Mouse (Mus musculus) ES-E14 (cell line): Measurements from ENCODE around the gene Lrrc42. TPM values are rescaled to one million over a fixed set of nuclear protein-coding genes. Genes with fewer than 3 reads are reported as not detected.

Source experiments
- DNase-seq: peaks from one replicate; pipeline ENCODE4 v3.0.0-alpha.2; 2013; ENCODE audit warnings: low read depth, low spot score
- H3K27ac ChIP-seq: 2 replicates; pipeline ENCODE4 v1.5.1; 2012; ENCODE audit warnings: low read depth, mild to moderate bottlenecking, low read length, moderate library complexity, mixed read lengths; ENCODE audit not compliant: poor library complexity, insufficient read depth, severe bottlenecking
- H3K36me3 ChIP-seq: 2 replicates; pipeline ENCODE4 v1.6.1; 2012; ENCODE audit warnings: mild to moderate bottlenecking, low read length, moderate library complexity, mixed read lengths; ENCODE audit not compliant: control insufficient read depth, poor library complexity, insufficient read depth, severe bottlenecking
- H3K4me1 ChIP-seq, 2 experiments: fragments of 150-350 bp in 1 of 2; sonication (generic) in 1 of 2; 2 replicates each; pipeline ENCODE4 v1.6.1; 2012; ENCODE audit warnings: low read length in 2 of 2, mild to moderate bottlenecking in 1 of 2, mixed read lengths in 1 of 2; ENCODE audit not compliant: control insufficient read depth in 2 of 2, insufficient read depth in 2 of 2, poor library complexity in 1 of 2
- H3K4me3 ChIP-seq, 2 experiments: fragments of 150-350 bp in 1 of 2; sonication (generic) in 1 of 2; 2 replicates each; pipeline ENCODE4 v1.5.1; 2012; ENCODE audit warnings: low read length in 2 of 2, low read depth in 1 of 2, mild to moderate bottlenecking in 1 of 2, mixed read lengths in 1 of 2; ENCODE audit not compliant: insufficient read depth in 1 of 2, poor library complexity in 1 of 2, severe bottlenecking in 1 of 2
- H3K9ac ChIP-seq: 2 replicates; pipeline ENCODE4 v1.6.1; 2012; ENCODE audit warnings: low read depth, mild to moderate bottlenecking, low read length, mixed read lengths; ENCODE audit not compliant: poor library complexity, insufficient read depth, severe bottlenecking
- H3K9me3 ChIP-seq: fragments of 150-350 bp; sonication (generic); 2 replicates; pipeline ENCODE4 v1.6.1; 2012; ENCODE audit warnings: low read depth, mild to moderate bottlenecking, low read length; ENCODE audit not compliant: control insufficient read depth, insufficient read depth
- CHD2 ChIP-seq: IDR thresholded peaks from 2 replicates; pipeline ENCODE4 v1.6.1; 2014; ENCODE audit warnings: mild to moderate bottlenecking, low read depth, low read length, inconsistent platforms
- HCFC1 ChIP-seq: IDR thresholded peaks from 2 replicates; pipeline ENCODE4 v1.6.1; 2012; ENCODE audit warnings: low read length, inconsistent platforms, borderline replicate concordance; ENCODE audit not compliant: insufficient read depth
- MAFK ChIP-seq: IDR thresholded peaks from 2 replicates; pipeline ENCODE4 v1.6.1; 2014; ENCODE audit warnings: mild to moderate bottlenecking, low read depth, low read length, inconsistent platforms; ENCODE audit not compliant: insufficient read depth
- ZC3H11A ChIP-seq: IDR thresholded peaks from 2 replicates; pipeline ENCODE4 v1.6.1; 2012; ENCODE audit warnings: low read depth, mild to moderate bottlenecking, inconsistent platforms, low read length, borderline replicate concordance
- ZNF384 ChIP-seq: IDR thresholded peaks from 2 replicates; pipeline ENCODE4 v1.6.1; 2012; ENCODE audit warnings: low read depth, low read length, inconsistent platforms
- in situ Hi-C, 2 experiments: fragments of 600-800 bp; cut with MboI; formaldehyde crosslinking; loops; one replicate each; pipeline ENCODE4 v1.15.1; 2025; ENCODE audit warnings: low sequenced_read_pairs in 2 of 2, inconsistent platforms in 1 of 2; ENCODE audit not compliant: unreplicated experiment in 2 of 2
- total RNA-seq: library from RNA; depleted of rRNA; stranded (reverse); fragments of 300-350 nt; gene quantifications from 2 replicates; pipeline ENCODE4 v1.2.3, GENCODE M21; 2012

The Lrrc42 gene
- total RNA-seq, 1 experiment: 24.0 TPM

GRCm38 (mm10) chr4:107211936-107212335 lies 41.4 kb downstream of the Lrrc42 start:
- Histone ChIP-seq H3K4me3 (no peak overlapping the region), H3K36me3 (no peaks in the 10 kb centered on the region), H3K27ac (no peak overlapping the region), H3K9me3 (no peaks in the 10 kb centered on the region), H3K9ac (no peak overlapping the region), H3K4me1 (no peaks in the 10 kb centered on the region)
- TF ChIP-seq CHD2: no peak
- TF ChIP-seq HCFC1: no peak
- TF ChIP-seq ZNF384: no peak
- no peak for TF ChIP-seq ZC3H11A
- no peak for TF ChIP-seq MAFK
- in situ Hi-C loops: no loop called here
- DNase-seq: no peak

- Histone ChIP-seq H3K27ac (no peak overlapping the region), H3K4me1 (no peaks in the 10 kb centered on the region), H3K36me3 (no peaks in the 10 kb centered on the region), H3K9ac (no peak overlapping the region), H3K4me3 (no peak overlapping the region), H3K9me3 (no peaks in the 10 kb centered on the region)
- DNase-seq: no peak
- in situ Hi-C loops: no loop called here
- TF ChIP-seq CHD2 (no peak), MAFK (no peak), ZC3H11A (no peak), ZNF384 (no peak), HCFC1 (no peak)
These were observed 41.9 kb downstream of the Lrrc42 start for GRCm38 (mm10) chr4:107211465-107211864.

DNA sequence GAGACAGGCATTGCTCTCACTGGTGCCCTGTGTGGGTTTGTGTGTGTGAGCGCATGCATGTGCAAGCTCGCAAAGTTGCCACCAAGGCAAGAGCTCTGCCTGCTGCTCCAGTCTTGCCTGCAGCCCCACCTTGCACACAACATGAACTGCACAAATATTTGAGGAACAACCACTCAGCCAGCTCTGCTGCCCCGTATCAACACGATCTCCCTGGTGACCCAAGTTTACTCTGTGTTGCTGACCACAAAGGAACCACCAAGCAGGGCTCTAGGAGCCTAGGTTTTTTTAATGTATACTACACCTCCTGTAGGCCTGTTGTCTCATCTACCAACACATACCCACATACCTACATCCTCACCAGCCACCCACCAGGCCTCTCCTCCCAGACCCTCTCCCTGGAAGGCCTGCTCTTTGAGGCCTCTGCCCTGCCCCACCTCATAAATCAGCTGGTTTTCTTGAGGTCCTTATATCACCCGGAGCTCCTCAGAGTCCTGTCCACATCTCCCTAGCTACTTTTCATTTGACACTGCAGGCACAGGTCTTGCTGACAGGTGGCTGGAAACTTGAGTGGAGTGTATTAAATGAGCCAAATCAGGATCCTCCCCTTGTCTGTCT lies 42.7 kb downstream of the Lrrc42 start:
- no peaks in the 10 kb centered on the region for H3K4me1 ChIP-seq
- H3K27ac ChIP-seq: no peak overlapping the region
- H3K9me3 ChIP-seq: no peaks in the 10 kb centered on the region
- no peak for DNase-seq
- H3K9ac ChIP-seq: no peak overlapping the region
- in situ Hi-C loops: no loop called here
- H3K4me3 ChIP-seq: no peak overlapping the region
- TF ChIP-seq HCFC1: no peak
- no peak for TF ChIP-seq CHD2
- TF ChIP-seq ZC3H11A: no peak
- TF ChIP-seq MAFK: no peak
- TF ChIP-seq ZNF384: no peak
- H3K36me3 ChIP-seq: no peaks in the 10 kb centered on the region; the same call in 1 of the 2 replicates

- Histone ChIP-seq H3K4me3 (no peak within 1 kb of the TSS), H3K36me3 (peaks cover 2% of the 10 kb centered on the region; the same call in 1 of the 2 replicates), H3K9me3 (no peaks in the 10 kb centered on the region), H3K27ac (no peak within 1 kb of the TSS), H3K9ac (no peak within 1 kb of the TSS), H3K4me1 (no peaks in the 10 kb centered on the region)
- no peak for DNase-seq
- TF ChIP-seq ZNF384 (no peak), MAFK (no peak), HCFC1 (no peak), ZC3H11A (no peak), CHD2 (no peak)
- in situ Hi-C loops: no loop called here
These were observed 44.5 kb downstream of the Lrrc42 start, which contains the start of gene Ldlrad1 for GRCm38 (mm10) chr4:107208880-107209279. Gene Ldlrad1, plus strand, starts transcription at chr4:107209180.

DNA sequence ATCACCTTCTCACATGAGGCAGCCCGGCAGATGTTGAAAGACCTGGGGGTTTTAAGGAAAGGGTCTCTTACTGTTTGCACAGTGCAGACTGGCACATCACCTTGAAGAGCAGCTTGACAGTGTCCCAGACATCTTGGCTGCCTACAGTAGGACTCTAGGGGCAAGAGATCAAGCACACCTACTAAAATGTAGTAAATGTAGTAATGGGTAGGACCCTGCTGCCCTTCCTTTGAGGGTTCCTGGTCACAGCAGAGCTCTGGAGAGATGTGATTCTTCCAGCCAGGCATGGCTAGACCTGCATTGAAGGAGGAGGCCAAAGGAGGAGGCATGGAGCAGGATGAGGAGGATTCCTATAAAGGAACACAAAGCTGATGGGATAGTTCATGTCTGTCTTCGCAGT lies 46.3 kb downstream of the Lrrc42 start:
- Histone ChIP-seq H3K36me3 (peaks cover 5% of the 10 kb centered on the region; the same call in 1 of the 2 replicates), H3K4me3 (no peak overlapping the region), H3K4me1 (no peaks in the 10 kb centered on the region), H3K9ac (no peak overlapping the region), H3K9me3 (no peaks in the 10 kb centered on the region), H3K27ac (no peak overlapping the region)
- DNase-seq: no peak
- TF ChIP-seq ZC3H11A (no peak), ZNF384 (no peak), HCFC1 (no peak), CHD2 (no peak), MAFK (no peak)
- in situ Hi-C loops: no loop called here
